Mouse (Mus musculus) C2C12 (cell line): ENCODE measurements around the gene Bend3. TPM values are rescaled to one million over a fixed set of nuclear protein-coding genes. Genes with fewer than 3 reads are reported as not detected.

Source experiments
- H3K27me3 ChIP-seq: one replicate; pipeline ENCODE4 v1.6.1; 2011; ENCODE audit not compliant: control insufficient read depth, insufficient read depth, insufficient read length
- H3K36me3 ChIP-seq: one replicate; pipeline ENCODE4 v1.6.1; 2011; ENCODE audit not compliant: control insufficient read depth, insufficient read depth
- H3K4me3 ChIP-seq: one replicate; pipeline ENCODE4 v1.5.1; 2011; ENCODE audit warnings: mild to moderate bottlenecking, control low read depth; ENCODE audit not compliant: poor library complexity, insufficient read depth, severe bottlenecking
- H3K79me2 ChIP-seq: one replicate; pipeline ENCODE4 v1.6.1; 2011; ENCODE audit not compliant: control insufficient read depth, insufficient read depth
- H3K79me3 ChIP-seq: one replicate; pipeline ENCODE4 v1.6.1; 2011; ENCODE audit warnings: low read depth, control low read depth
- H3ac ChIP-seq: one replicate; pipeline ENCODE3; 2011; ENCODE audit warnings: low read depth; ENCODE audit not compliant: control insufficient read depth, insufficient read length
- CEBPB ChIP-seq: IDR thresholded peaks from one replicate; pipeline ENCODE4 v1.6.1; 2011; ENCODE audit warnings: low read depth, mild to moderate bottlenecking, control low read depth, moderate library complexity
- CTCF ChIP-seq: IDR thresholded peaks from one replicate; pipeline ENCODE4 v1.5.1; 2011; ENCODE audit not compliant: control insufficient read depth, insufficient read depth, insufficient read length
- FOSL1 ChIP-seq: IDR thresholded peaks from one replicate; pipeline ENCODE4 v1.8.0; 2011; ENCODE audit warnings: mild to moderate bottlenecking, low read length; ENCODE audit not compliant: poor library complexity, insufficient read depth, severe bottlenecking
- MAX ChIP-seq: IDR thresholded peaks from one replicate; pipeline ENCODE4 v1.6.1; 2011; ENCODE audit warnings: mild to moderate bottlenecking, control low read depth
- MYOD1 ChIP-seq: IDR thresholded peaks from one replicate; pipeline ENCODE4 v1.6.1; 2011; ENCODE audit warnings: low read depth; ENCODE audit not compliant: control insufficient read depth, insufficient read length
- MYOG ChIP-seq: IDR thresholded peaks from one replicate; pipeline ENCODE4 v1.6.1; 2011; ENCODE audit not compliant: control insufficient read depth, insufficient read length; ENCODE audit errors: extremely low read depth
- USF1 ChIP-seq: IDR thresholded peaks from one replicate; pipeline ENCODE4 v1.6.1; 2011; ENCODE audit warnings: low read depth, mild to moderate bottlenecking, control low read depth, moderate library complexity
- polyA plus RNA-seq: library from polyadenylated mRNA; unstranded; fragments of >200 nt; fragmentation: generic; extraction: Trizol; gene quantifications from one replicate; pipeline ENCODE4 v1.2.1, GENCODE M21; 2012; ENCODE audit warnings: missing spikeins

The Bend3 gene
- polyA plus RNA-seq, 1 experiment: 7.0 TPM

- peaks cover 10% of the 10 kb centered on the region for H3K27me3 ChIP-seq
These were observed 72.3 kb downstream of the Bend3 start for GRCm38 (mm10) chr10:43550923-43551322.

GRCm38 (mm10) chr10:43551388-43551787, 72.8 kb downstream of the Bend3 start:
- peaks cover 10% of the 10 kb centered on the region for H3K27me3 ChIP-seq
- H3K4me3 ChIP-seq: no peak overlapping the region
- no peaks in the 10 kb centered on the region for H3K79me3 ChIP-seq
- no peak for TF ChIP-seq MYOD1
- TF ChIP-seq CEBPB: no peak
- TF ChIP-seq MAX: no peak
- TF ChIP-seq CTCF: no peak
- TF ChIP-seq USF1: no peak
- no peak for TF ChIP-seq MYOG
- no peak for TF ChIP-seq FOSL1
- no peaks in the 10 kb centered on the region for H3K79me2 ChIP-seq
- no peak overlapping the region for H3ac ChIP-seq
- no peaks in the 10 kb centered on the region for H3K36me3 ChIP-seq

More at GRCm38 (mm10) chr10:43550923-43551322, 72.3 kb downstream of the Bend3 start:
- Histone ChIP-seq H3K4me3 (no peak overlapping the region), H3K79me2 (no peaks in the 10 kb centered on the region), H3ac (no peak overlapping the region), H3K79me3 (no peaks in the 10 kb centered on the region), H3K36me3 (no peaks in the 10 kb centered on the region)
- TF ChIP-seq CTCF (no peak), USF1 (no peak), FOSL1 (no peak)

GRCm38 (mm10) chr10:43557630-43558165, 79.1 kb downstream of the Bend3 start:
- TF ChIP-seq MAX (no peak), MYOG (no peak), CTCF (no peak), USF1 (no peak), FOSL1 (no peak), MYOD1 (no peak), CEBPB (no peak)
- H3K27me3 ChIP-seq: peaks cover 13% of the 10 kb centered on the region
- H3K4me3 ChIP-seq: no peak overlapping the region
- H3K79me3 ChIP-seq: no peaks in the 10 kb centered on the region
- no peak overlapping the region for H3ac ChIP-seq
- H3K79me2 ChIP-seq: no peaks in the 10 kb centered on the region
- H3K36me3 ChIP-seq: no peaks in the 10 kb centered on the region

DNA sequence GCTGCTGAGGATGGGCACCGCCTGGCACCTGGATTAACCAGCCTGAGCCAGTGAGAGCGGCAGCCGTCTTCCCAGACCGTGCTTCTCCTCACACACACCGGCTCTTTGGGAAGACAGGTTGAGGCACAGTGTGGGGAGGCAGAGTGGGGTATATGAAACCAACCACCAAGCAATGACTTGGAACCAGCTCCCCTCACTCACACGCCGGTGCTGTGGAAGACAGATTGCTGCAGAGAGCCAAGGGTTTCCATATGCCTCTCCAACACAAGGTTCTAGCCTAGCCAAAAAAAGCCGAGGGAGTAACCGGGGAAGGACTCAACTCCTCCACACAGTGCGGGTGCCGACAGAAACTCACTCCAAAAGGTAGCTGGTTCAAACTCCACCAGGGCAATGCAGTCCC, 80.7 kb downstream of the Bend3 start:
- H3K79me2 ChIP-seq: no peaks in the 10 kb centered on the region
- H3K79me3 ChIP-seq: no peaks in the 10 kb centered on the region
- H3K4me3 ChIP-seq: no peak overlapping the region
- peaks cover 13% of the 10 kb centered on the region for H3K27me3 ChIP-seq
- H3K36me3 ChIP-seq: no peaks in the 10 kb centered on the region
- TF ChIP-seq MYOG: no peak
- TF ChIP-seq CTCF: no peak
- TF ChIP-seq MYOD1: no peak
- TF ChIP-seq FOSL1: no peak
- H3ac ChIP-seq: no peak overlapping the region

DNA sequence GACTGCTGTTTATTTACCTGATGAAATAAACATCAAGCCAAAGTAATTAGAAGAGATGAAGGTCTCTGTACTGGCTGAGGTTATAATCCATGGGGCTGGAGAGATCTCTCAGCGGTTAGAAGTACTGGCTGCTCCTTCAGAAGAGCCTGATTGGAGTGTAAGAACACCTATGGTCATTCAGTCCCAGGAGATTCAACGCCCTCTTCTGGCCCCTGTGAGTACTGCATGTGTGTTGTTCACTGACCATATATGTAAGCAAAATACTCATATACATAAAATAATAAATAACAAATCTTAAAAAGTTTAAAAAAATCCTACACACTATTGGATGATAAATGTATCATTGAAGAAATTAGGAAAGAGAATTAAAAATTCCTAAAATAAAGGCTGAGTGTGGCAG, 82.1 kb downstream of the Bend3 start:
- peaks cover 13% of the 10 kb centered on the region for H3K27me3 ChIP-seq
- no peaks in the 10 kb centered on the region for H3K79me3 ChIP-seq
- no peak overlapping the region for H3ac ChIP-seq
- no peak overlapping the region for H3K4me3 ChIP-seq
- H3K79me2 ChIP-seq: no peaks in the 10 kb centered on the region
- TF ChIP-seq CTCF (no peak), USF1 (no peak), MAX (no peak), MYOD1 (no peak), CEBPB (no peak), FOSL1 (no peak), MYOG (no peak)
- H3K36me3 ChIP-seq: no peaks in the 10 kb centered on the region

- Histone ChIP-seq H3ac (no peak overlapping the region), H3K79me3 (no peaks in the 10 kb centered on the region), H3K4me3 (no peak overlapping the region), H3K79me2 (no peaks in the 10 kb centered on the region), H3K36me3 (no peaks in the 10 kb centered on the region), H3K27me3 (peaks cover 13% of the 10 kb centered on the region)
- TF ChIP-seq CEBPB (no peak), FOSL1 (no peak), MAX (no peak), CTCF (no peak)
These were observed 82.7 kb downstream of the Bend3 start for GRCm38 (mm10) chr10:43561311-43561710.

Other genes with a start within 250 kb of the Bend3 start
- 6.4 TPM for gene Gm9803, start 45.3 kb downstream of the Bend3 start, polyA plus RNA-seq
- gene 1700021F05Rik, start 62.2 kb downstream of the Bend3 start, polyA plus RNA-seq: 28.2 TPM
- 83.6 TPM for gene Cd24a, start 99.5 kb downstream of the Bend3 start, polyA plus RNA-seq